Mouse (Mus musculus) Patski (cell line): ENCODE results near the gene Ccdc81. TPM values are rescaled to one million over a fixed set of nuclear protein-coding genes. Genes with fewer than 3 reads are reported as not detected.
A peak's percentile ranks its signal among the peaks of the same experiment; 100 is the strongest.

ENCODE experiments used
- ATAC-seq: fragments of 100-300 bp; one replicate; pipeline ENCODE4 v1.8.0; 2021
- CTCF ChIA-PET: fragments of 350-600 bp; sonication (Branson Sonifier 250); formaldehyde crosslinking; loops from one replicate; lab custom pipeline; 2022; ENCODE audit warnings: inconsistent platforms; lab: Charles Lee
- POLR2A ChIA-PET: fragments of 350-600 bp; sonication (Branson Sonifier 250); formaldehyde crosslinking; loops from one replicate; lab custom pipeline; 2022; ENCODE audit warnings: antibody characterized with exemption, inconsistent platforms; lab: Charles Lee
- DNase-seq: peaks from one replicate; pipeline ENCODE4 v3.0.0-alpha.2; 2011; ENCODE audit warnings: low read depth, low spot score
- H3K27me3 ChIP-seq: fragments of 371-371 bp; one replicate; pipeline ENCODE4 v1.5.1; 2021
- CTCF ChIP-seq: fragments of 100-300 bp; IDR thresholded peaks from one replicate; pipeline ENCODE4 v1.5.1; 2021
- in situ Hi-C: fragments of 300-500 bp; cut with MboI; formaldehyde crosslinking; loops from 3 replicates; pipeline ENCODE4 v1.11.1; 2018; ENCODE audit warnings: low pct_unique_long_range_greater_than_20kb, mixed read lengths
- polyA plus RNA-seq: library from polyadenylated mRNA; unstranded; gene quantifications from one replicate; pipeline ENCODE4 v1.2.3, GENCODE M21; 2021

The Ccdc81 gene
- not detected for polyA plus RNA-seq

- DNase-seq (no peak), ATAC-seq (no peak)
- POLR2A ChIA-PET: interaction anchor here (0.6 kb wide), 1 partner anchor 15 kb away, joined by 3 read pairs; no protein-coding TSS in a partner anchor
- TF ChIP-seq CTCF: no peak
- in situ Hi-C loops: no loop called here
- CTCF ChIA-PET: interaction anchor here (1.2 kb wide), 1 partner anchor 8 kb away, joined by 3 read pairs; no protein-coding TSS in a partner anchor
- H3K27me3 ChIP-seq: no peaks in the 10 kb centered on the region
Measured at GRCm38 (mm10) chr7:89903442-89904343, at the start of gene Ccdc81. TSS of gene Ccdc81 (minus strand) at chr7:89903629.

GRCm38 (mm10) chr7:89949403-89949802 is 46.0 kb upstream of the Ccdc81 start:
- no peak for TF ChIP-seq CTCF
- ChIA-PET CTCF (interaction anchor here (1.3 kb wide), 1 partner anchor 8 kb away, joined by 4 read pairs; the partner anchor contains the start of gene Hikeshi), POLR2A (no interaction called here)
- in situ Hi-C loops: no loop called here
- ATAC-seq (no peak), DNase-seq (no peak)
- no peaks in the 10 kb centered on the region for H3K27me3 ChIP-seq

GRCm38 (mm10) chr7:89948026-89948425 is 44.6 kb upstream of the Ccdc81 start:
- ChIA-PET POLR2A (no interaction called here), CTCF (no interaction called here)
- DNase-seq: no peak
- in situ Hi-C loops: no loop called here
- no peaks in the 10 kb centered on the region for H3K27me3 ChIP-seq
- no peak for TF ChIP-seq CTCF
- ATAC-seq: no peak

GRCm38 (mm10) chr7:89940571-89941463 is 37.4 kb upstream of the Ccdc81 start, which contains the start of gene Hikeshi:
TSS of gene Hikeshi (minus strand) at chr7:89941204.
- ATAC-seq (peak; percentile 85), DNase-seq (peak; percentile 73)
- no peak for TF ChIP-seq CTCF
- ChIA-PET POLR2A (no interaction called here), CTCF (interaction anchor here (1.1 to 1.7 kb wide), 5 partner anchors 9 to 463 kb away, joined by 3 to 4 read pairs (median 3); no protein-coding TSS in a partner anchor)
- H3K27me3 ChIP-seq: no peaks in the 10 kb centered on the region
- in situ Hi-C loops: no loop called here

GRCm38 (mm10) chr7:89939497-89940353 is 36.3 kb upstream of the Ccdc81 start:
- CTCF ChIA-PET: interaction anchor here (1.1 to 1.6 kb wide), 3 partner anchors 22 to 462 kb away, joined by 3 to 4 read pairs (median 3); no protein-coding TSS in a partner anchor
- H3K27me3 ChIP-seq: no peaks in the 10 kb centered on the region
- in situ Hi-C loops: no loop called here
- no peak for TF ChIP-seq CTCF
- DNase-seq: no peak
- ATAC-seq: no peak
- POLR2A ChIA-PET: no interaction called here

GRCm38 (mm10) chr7:89923441-89924180 is 20.2 kb upstream of the Ccdc81 start:
- no peak for ATAC-seq
- H3K27me3 ChIP-seq: no peaks in the 10 kb centered on the region
- no peak for TF ChIP-seq CTCF
- CTCF ChIA-PET: interaction anchor here (1.6 kb wide), 1 partner anchor 15 kb away, joined by 6 read pairs; no protein-coding TSS in a partner anchor
- in situ Hi-C loops: no loop called here
- POLR2A ChIA-PET: no interaction called here
- no peak for DNase-seq

GRCm38 (mm10) chr7:89917776-89918175 is 14.3 kb upstream of the Ccdc81 start:
- CTCF ChIA-PET: interaction anchor here (0.9 to 1.4 kb wide), 3 partner anchors 9 to 22 kb away, joined by 3 to 4 read pairs (median 3); no protein-coding TSS in a partner anchor
- H3K27me3 ChIP-seq: no peaks in the 10 kb centered on the region
- DNase-seq (no peak), ATAC-seq (no peak)
- POLR2A ChIA-PET: no interaction called here
- in situ Hi-C loops: no loop called here
- TF ChIP-seq CTCF: no peak

- in situ Hi-C loops: no loop called here
- no peak for ATAC-seq
- CTCF ChIA-PET: interaction anchor here (1.2 kb wide), 1 partner anchor 9 kb away, joined by 3 read pairs; no protein-coding TSS in a partner anchor
Measured at GRCm38 (mm10) chr7:89916711-89917110, 13.3 kb upstream of the Ccdc81 start.

More at GRCm38 (mm10) chr7:89916711-89917110, 13.3 kb upstream of the Ccdc81 start:
- POLR2A ChIA-PET: no interaction called here
- no peak for DNase-seq
- no peak for TF ChIP-seq CTCF
- H3K27me3 ChIP-seq: no peaks in the 10 kb centered on the region
